Mouse (Mus musculus) megakaryocyte, adult 5-6 weeks (primary cell): ENCODE data around the gene Gsg1. TPM values are rescaled to one million over a fixed set of nuclear protein-coding genes. Genes with fewer than 3 reads are reported as not detected.
A peak's percentile ranks its signal among the peaks of the same experiment; 100 is the strongest.

Source experiments
- ATAC-seq: 2 replicates; pipeline ENCODE4 v1.8.0; 2016; ENCODE audit warnings: mild to moderate bottlenecking, inconsistent platforms; ENCODE audit not compliant: poor library complexity, severe bottlenecking
- total RNA-seq, 2 experiments: library from RNA; stranded (forward) in 1 of 2; stranded (reverse) in 1 of 2; fragments of 153-499, 151-499 nt in 1 of 2; fragments of 221-1000, 200-1000 nt in 1 of 2; gene quantifications; 2 replicates each; pipeline versions ENCODE4 v1.2.3 to v1.2.4; 2015 to 2017

The Gsg1 gene
- not detected in 2 replicates for total RNA-seq (2015)
- total RNA-seq (2017) = 0.44 TPM in 1 of 2 replicates, not detected in the other

GRCm38 (mm10) chr6:135254153-135254552 lies at the start of gene Gsg1:
Gene Gsg1, minus strand, starts transcription at chr6:135254351.
- ATAC-seq = no peak

- ATAC-seq = no peak
Measured at GRCm38 (mm10) chr6:135302421-135303125, 48.4 kb upstream of the Gsg1 start.

- no peak for ATAC-seq
Measured at GRCm38 (mm10) chr6:135300469-135300868, 46.3 kb upstream of the Gsg1 start.

GRCm38 (mm10) chr6:135299024-135299550 lies 44.9 kb upstream of the Gsg1 start:
- no peak for ATAC-seq

- ATAC-seq = 0 out of 2 replicates have a peak, but pooled peaks have one; percentile 45
Measured at GRCm38 (mm10) chr6:135297570-135297969, 43.4 kb upstream of the Gsg1 start.

GRCm38 (mm10) chr6:135296267-135296666 lies 42.1 kb upstream of the Gsg1 start:
- peak; percentile 93 for ATAC-seq

- ATAC-seq = no peak
Measured at GRCm38 (mm10) chr6:135295082-135295861, 41.1 kb upstream of the Gsg1 start.

- ATAC-seq = no peak
Measured at GRCm38 (mm10) chr6:135294150-135294549, 40.0 kb upstream of the Gsg1 start.

- no peak for ATAC-seq
Measured at GRCm38 (mm10) chr6:135292391-135292790, 38.2 kb upstream of the Gsg1 start.

GRCm38 (mm10) chr6:135279856-135280255 lies 25.7 kb upstream of the Gsg1 start:
- ATAC-seq = no peak

GRCm38 (mm10) chr6:135279286-135279685 lies 25.1 kb upstream of the Gsg1 start:
- no peak for ATAC-seq

GRCm38 (mm10) chr6:135278302-135278701 lies 24.2 kb upstream of the Gsg1 start:
- no peak for ATAC-seq

- no peak for ATAC-seq
Measured at GRCm38 (mm10) chr6:135276474-135277295, 22.5 kb upstream of the Gsg1 start.

- no peak for ATAC-seq
Measured at GRCm38 (mm10) chr6:135275231-135275630, 21.1 kb upstream of the Gsg1 start.

GRCm38 (mm10) chr6:135273066-135273465 lies 18.9 kb upstream of the Gsg1 start:
- no peak for ATAC-seq

- ATAC-seq = no peak
Measured at GRCm38 (mm10) chr6:135271761-135272160, 17.6 kb upstream of the Gsg1 start.

- ATAC-seq = no peak
Measured at GRCm38 (mm10) chr6:135269626-135270025, 15.5 kb upstream of the Gsg1 start.

GRCm38 (mm10) chr6:135268392-135268791 lies 14.2 kb upstream of the Gsg1 start:
- no peak for ATAC-seq

- peak; percentile 51 for ATAC-seq
Measured at GRCm38 (mm10) chr6:135267221-135267620, 13.1 kb upstream of the Gsg1 start.

- no peak for ATAC-seq
Measured at GRCm38 (mm10) chr6:135266056-135266455, 11.9 kb upstream of the Gsg1 start.

GRCm38 (mm10) chr6:135264136-135264535 lies 10.0 kb upstream of the Gsg1 start:
- no peak for ATAC-seq
